Mouse (Mus musculus) forebrain, embryonic 13.5 days (tissue): ENCODE measurements around the gene Ugt1a7c. TPM values are rescaled to one million over a fixed set of nuclear protein-coding genes. Genes with fewer than 3 reads are reported as not detected.

ENCODE experiments used
- ATAC-seq: fragments of 200-750 bp; cut with Nextera tagmentation; 2 replicates; pipeline ENCODE4 v1.8.0; 2017
- H3K27ac ChIP-seq: fragments of 300-500 bp; sonication (generic); 2 replicates; pipeline ENCODE4 v1.5.1; 2015; ENCODE audit warnings: inconsistent platforms, mild to moderate bottlenecking, moderate library complexity
- H3K27me3 ChIP-seq: fragments of 300-500 bp; sonication (generic); 2 replicates; pipeline ENCODE4 v1.6.1; 2015; ENCODE audit warnings: mild to moderate bottlenecking, inconsistent platforms
- H3K36me3 ChIP-seq: fragments of 300-500 bp; sonication (generic); 2 replicates; pipeline ENCODE4 v1.6.1; 2015; ENCODE audit warnings: mild to moderate bottlenecking, inconsistent platforms; ENCODE audit not compliant: poor library complexity, severe bottlenecking
- H3K4me1 ChIP-seq: fragments of 300-500 bp; sonication (generic); 2 replicates; pipeline ENCODE4 v1.6.1; 2015; ENCODE audit warnings: inconsistent platforms
- H3K4me2 ChIP-seq: fragments of 300-500 bp; sonication (generic); 2 replicates; pipeline ENCODE4 v1.6.1; 2015; ENCODE audit warnings: inconsistent platforms, mild to moderate bottlenecking, moderate library complexity
- H3K4me3 ChIP-seq: fragments of 300-500 bp; sonication (generic); 2 replicates; pipeline ENCODE4 v1.5.1; 2015; ENCODE audit warnings: mild to moderate bottlenecking, inconsistent platforms
- H3K9ac ChIP-seq: fragments of 300-500 bp; sonication (generic); 2 replicates; pipeline ENCODE4 v1.6.1; 2015; ENCODE audit warnings: mild to moderate bottlenecking, inconsistent platforms
- H3K9me3 ChIP-seq: fragments of 300-500 bp; sonication (generic); replicated peaks from 2 replicates; pipeline ENCODE4 v1.6.1; 2016; ENCODE audit warnings: inconsistent platforms
- WGBS: fragments of 180-500 bp; shearing (Covaris S2); methylation state at CpG from one replicate; pipeline ENCODE4 v1.1.7; 2015; 5-methylcytosine and 5-hydroxymethylcytosine counted together
- polyA plus RNA-seq: library from polyadenylated mRNA; unstranded; fragments of >200 nt; fragmentation: Nextera tagmentation; extraction: Ambion mirVana; gene quantifications from 2 replicates; pipeline ENCODE4 v1.2.1, GENCODE M21; 2015

The Ugt1a7c gene
- polyA plus RNA-seq, 1 experiment from 2014 or later: 0.53 TPM

- Histone ChIP-seq H3K9me3 (peaks cover 75% of the 10 kb centered on the region), H3K4me1 (no peaks in the 10 kb centered on the region), H3K27ac (no peak overlapping the region), H3K9ac (no peak overlapping the region), H3K4me3 (no peak overlapping the region), H3K36me3 (peaks cover 22% of the 10 kb centered on the region), H3K27me3 (no peaks in the 10 kb centered on the region), H3K4me2 (no peak overlapping the region)
- 77% methylated on average over 13 of the region's 13 CpGs for WGBS
- ATAC-seq: no peak
These were observed 161.3 kb downstream of the Ugt1a7c start for GRCm38 (mm10) chr1:88255989-88256754.

GRCm38 (mm10) chr1:88256886-88257663, 162.2 kb downstream of the Ugt1a7c start:
- ATAC-seq: no peak
- H3K4me2 ChIP-seq: no peak overlapping the region
- WGBS: 82% methylated on average over 10 of the region's 10 CpGs
- H3K9ac ChIP-seq: no peak overlapping the region
- no peak overlapping the region for H3K27ac ChIP-seq
- H3K36me3 ChIP-seq: peaks cover 31% of the 10 kb centered on the region
- H3K27me3 ChIP-seq: no peaks in the 10 kb centered on the region
- H3K4me3 ChIP-seq: no peak overlapping the region
- peaks cover 69% of the 10 kb centered on the region for H3K9me3 ChIP-seq
- H3K4me1 ChIP-seq: no peaks in the 10 kb centered on the region

- WGBS: 81% methylated on average over 6 of the region's 6 CpGs
- Histone ChIP-seq H3K27me3 (no peaks in the 10 kb centered on the region), H3K4me1 (no peaks in the 10 kb centered on the region), H3K4me2 (no peak overlapping the region), H3K36me3 (peaks cover 37% of the 10 kb centered on the region), H3K9ac (no peak overlapping the region), H3K27ac (no peak overlapping the region), H3K4me3 (no peak overlapping the region), H3K9me3 (peaks cover 63% of the 10 kb centered on the region)
- no peak for ATAC-seq
These were observed 162.8 kb downstream of the Ugt1a7c start for GRCm38 (mm10) chr1:88257681-88258080.

- Histone ChIP-seq H3K9ac (no peak overlapping the region), H3K9me3 (peaks cover 56% of the 10 kb centered on the region), H3K4me1 (no peaks in the 10 kb centered on the region), H3K27ac (no peak overlapping the region), H3K4me2 (no peak overlapping the region), H3K36me3 (peaks cover 43% of the 10 kb centered on the region), H3K4me3 (no peak overlapping the region), H3K27me3 (no peaks in the 10 kb centered on the region)
- 75% methylated on average over 6 of the region's 6 CpGs for WGBS
- ATAC-seq: no peak
These were observed 163.5 kb downstream of the Ugt1a7c start for GRCm38 (mm10) chr1:88258361-88258760.

GRCm38 (mm10) chr1:88258881-88259642, 164.2 kb downstream of the Ugt1a7c start:
- Histone ChIP-seq H3K9me3 (peaks cover 49% of the 10 kb centered on the region), H3K27ac (no peak overlapping the region), H3K4me1 (no peaks in the 10 kb centered on the region), H3K4me2 (no peak overlapping the region), H3K4me3 (no peak overlapping the region), H3K27me3 (no peaks in the 10 kb centered on the region), H3K36me3 (peaks cover 50% of the 10 kb centered on the region), H3K9ac (no peak overlapping the region)
- 0 out of 2 replicates have a peak, but pooled peaks have one; percentile 0 for ATAC-seq
- 81% methylated on average over 8 of the region's 8 CpGs for WGBS

- Histone ChIP-seq H3K27ac (no peak overlapping the region), H3K9me3 (peaks cover 44% of the 10 kb centered on the region), H3K4me1 (no peaks in the 10 kb centered on the region), H3K27me3 (no peaks in the 10 kb centered on the region), H3K36me3 (peaks cover 56% of the 10 kb centered on the region), H3K9ac (no peak overlapping the region), H3K4me3 (no peak overlapping the region), H3K4me2 (no peak overlapping the region)
- 0 out of 2 replicates have a peak, but pooled peaks have one; percentile 1 for ATAC-seq
- WGBS: 81% methylated on average over 4 of the region's 4 CpGs
These were observed 164.8 kb downstream of the Ugt1a7c start for GRCm38 (mm10) chr1:88259643-88260024.

- Histone ChIP-seq H3K27ac (no peak overlapping the region), H3K27me3 (no peaks in the 10 kb centered on the region), H3K4me3 (no peak overlapping the region), H3K36me3 (peaks cover 61% of the 10 kb centered on the region), H3K4me2 (no peak overlapping the region), H3K9ac (no peak overlapping the region), H3K4me1 (no peaks in the 10 kb centered on the region), H3K9me3 (peaks cover 39% of the 10 kb centered on the region)
- ATAC-seq: peak; percentile 3; the same call in 1 of the 2 replicates
- 85% methylated on average over 6 of the region's 6 CpGs for WGBS
These were observed 165.3 kb downstream of the Ugt1a7c start for GRCm38 (mm10) chr1:88260114-88260513.

GRCm38 (mm10) chr1:88260604-88261377, 165.9 kb downstream of the Ugt1a7c start:
- Histone ChIP-seq H3K4me3 (no peak overlapping the region), H3K4me2 (no peak overlapping the region), H3K4me1 (no peaks in the 10 kb centered on the region), H3K27me3 (no peaks in the 10 kb centered on the region), H3K9ac (no peak overlapping the region), H3K27ac (no peak overlapping the region), H3K9me3 (peaks cover 32% of the 10 kb centered on the region), H3K36me3 (peaks cover 68% of the 10 kb centered on the region)
- 85% methylated on average over 10 of the region's 10 CpGs for WGBS
- no peak for ATAC-seq

GRCm38 (mm10) chr1:88261706-88262105, 166.8 kb downstream of the Ugt1a7c start:
- Histone ChIP-seq H3K36me3 (peaks cover 77% of the 10 kb centered on the region), H3K27ac (no peak overlapping the region), H3K4me3 (no peak overlapping the region), H3K9me3 (peaks cover 23% of the 10 kb centered on the region), H3K4me1 (no peaks in the 10 kb centered on the region), H3K4me2 (no peak overlapping the region), H3K9ac (no peak overlapping the region), H3K27me3 (no peaks in the 10 kb centered on the region)
- ATAC-seq: no peak
- WGBS: 87% methylated on average over 7 of the region's 7 CpGs

GRCm38 (mm10) chr1:88262255-88262654, 167.4 kb downstream of the Ugt1a7c start:
- Histone ChIP-seq H3K9me3 (peaks cover 18% of the 10 kb centered on the region), H3K27me3 (no peaks in the 10 kb centered on the region), H3K4me1 (no peaks in the 10 kb centered on the region), H3K9ac (no peak overlapping the region), H3K36me3 (peaks cover 82% of the 10 kb centered on the region), H3K4me2 (no peak overlapping the region), H3K4me3 (no peak overlapping the region), H3K27ac (no peak overlapping the region)
- ATAC-seq: no peak
- 87% methylated on average over 4 of the region's 4 CpGs for WGBS

GRCm38 (mm10) chr1:88262961-88263360, 168.1 kb downstream of the Ugt1a7c start:
- WGBS: 77% methylated on average over 6 of the region's 6 CpGs
- no peaks in the 10 kb centered on the region for H3K4me1 ChIP-seq
- peaks cover 10% of the 10 kb centered on the region for H3K9me3 ChIP-seq
- H3K4me2 ChIP-seq: no peak overlapping the region
- ATAC-seq: no peak
- H3K9ac ChIP-seq: no peak overlapping the region
- H3K36me3 ChIP-seq: peaks cover 89% of the 10 kb centered on the region
- H3K4me3 ChIP-seq: no peak overlapping the region
- H3K27ac ChIP-seq: no peak overlapping the region
- no peaks in the 10 kb centered on the region for H3K27me3 ChIP-seq
